Mouse (Mus musculus) lung, adult 2 months (tissue): ENCODE data around the gene Gm960. TPM values are rescaled to one million over a fixed set of nuclear protein-coding genes. Genes with fewer than 3 reads are reported as not detected.

Source experiments
- DNase-seq: peaks from one replicate; pipeline ENCODE4 v3.0.0; 2022
- H3K4me1 ChIP-seq: fragments of 200-500 bp; 2 replicates; pipeline ENCODE4 v1.6.1; 2011; ENCODE audit warnings: low read length; ENCODE audit not compliant: control insufficient read depth, insufficient read depth
- H3K4me3 ChIP-seq: fragments of 200-500 bp; replicated peaks from 2 replicates; pipeline ENCODE3; 2011; ENCODE audit warnings: low read depth, mild to moderate bottlenecking, control low read depth, low read length; ENCODE audit errors: extremely low read depth
- CTCF ChIP-seq: fragments of 200-500 bp; IDR thresholded peaks from 2 replicates; pipeline ENCODE4 v1.5.1; 2011; ENCODE audit warnings: mild to moderate bottlenecking, low read length, control low read depth; ENCODE audit not compliant: insufficient read depth
- POLR2A ChIP-seq: fragments of 200-500 bp; IDR thresholded peaks from 2 replicates; pipeline ENCODE4 v1.6.1; 2011; ENCODE audit warnings: low read depth, mild to moderate bottlenecking, control low read depth, low read length, borderline replicate concordance; ENCODE audit errors: extremely low read depth
- WGBS: fragments of 180-500 bp; shearing (Covaris S2); methylation state at CpG from one replicate; pipeline ENCODE4 v1.1.7; 2018; 5-methylcytosine and 5-hydroxymethylcytosine counted together
- polyA plus RNA-seq: library from polyadenylated mRNA; depleted of rRNA; stranded (reverse); fragments of >200 nt; gene quantifications from 2 replicates; pipeline ENCODE4 v1.2.3, GENCODE M21; 2012

Gene Gm960
- polyA plus RNA-seq, 1 experiment, result 0.65 TPM

- peak overlapping the region; percentile 99 for H3K4me3 ChIP-seq
- WGBS, result 1% methylated on average over 35 of the region's 35 CpGs
- peak; percentile 3 for DNase-seq
- peaks cover 8% of the 10 kb centered on the region for H3K4me1 ChIP-seq
- TF ChIP-seq POLR2A, result no peak
- no peak for TF ChIP-seq CTCF
These were observed 72.5 kb downstream of the Gm960 start for GRCm38 (mm10) chr19:4625829-4626535.

DNA sequence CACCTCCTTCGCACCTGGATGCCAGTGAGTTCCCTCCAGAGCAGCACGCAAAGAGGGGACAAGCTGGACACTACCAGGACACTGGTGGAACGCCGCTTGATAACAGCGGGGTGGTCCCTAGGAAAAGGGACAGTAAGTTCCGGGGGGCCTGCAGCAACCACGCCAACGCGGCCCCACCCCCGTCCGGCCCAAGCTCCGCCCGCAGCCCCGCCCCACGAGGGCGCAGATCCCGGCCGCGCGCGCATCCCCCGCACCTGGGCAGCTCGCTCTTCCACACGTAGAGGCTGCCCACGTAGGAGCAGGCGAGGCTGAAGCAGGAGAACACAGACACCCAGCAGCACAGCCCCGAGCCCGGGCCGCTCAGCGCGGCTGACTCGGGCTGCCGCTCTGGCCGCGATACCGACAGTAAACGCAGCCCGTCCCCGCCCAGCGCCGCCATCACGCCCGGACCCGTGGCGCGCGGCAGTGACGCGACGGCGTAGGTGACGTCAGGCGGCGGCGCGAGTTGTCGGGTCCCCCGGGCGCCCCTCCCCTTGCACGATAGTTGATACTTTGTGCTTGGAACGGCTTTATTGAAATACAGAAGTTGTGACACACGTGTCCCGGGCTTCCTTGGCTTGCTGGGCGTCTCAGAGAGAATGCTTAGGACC, 73.2 kb downstream of the Gm960 start, which contains the start of gene Rce1:
Gene Rce1 (minus strand): TSS at position 463 of the 650 bp plus-strand sequence.
- TF ChIP-seq CTCF (no peak), POLR2A (peak; percentile 76)
- H3K4me3 ChIP-seq, result peak within 1 kb of the TSS; percentile 99
- under 1% methylated on average over 64 of the region's 64 CpGs for WGBS
- DNase-seq, result peak; percentile 94
- peaks cover 8% of the 10 kb centered on the region for H3K4me1 ChIP-seq

- DNase-seq, result peak; percentile 6
- Histone ChIP-seq H3K4me3 (peak overlapping the region; percentile 99), H3K4me1 (peaks cover 8% of the 10 kb centered on the region)
- 20% methylated on average over 4 of the region's 4 CpGs for WGBS
- TF ChIP-seq CTCF (no peak), POLR2A (no peak)
These were observed 73.9 kb downstream of the Gm960 start for GRCm38 (mm10) chr19:4624406-4625178.

- H3K4me3 ChIP-seq, result no peak overlapping the region
- H3K4me1 ChIP-seq, result peaks cover 8% of the 10 kb centered on the region
- WGBS, result 90% methylated on average over 12 of the region's 12 CpGs
- TF ChIP-seq CTCF, result no peak
- no peak for TF ChIP-seq POLR2A
- peak; percentile 3 for DNase-seq
These were observed 74.5 kb downstream of the Gm960 start for GRCm38 (mm10) chr19:4624006-4624405.

DNA sequence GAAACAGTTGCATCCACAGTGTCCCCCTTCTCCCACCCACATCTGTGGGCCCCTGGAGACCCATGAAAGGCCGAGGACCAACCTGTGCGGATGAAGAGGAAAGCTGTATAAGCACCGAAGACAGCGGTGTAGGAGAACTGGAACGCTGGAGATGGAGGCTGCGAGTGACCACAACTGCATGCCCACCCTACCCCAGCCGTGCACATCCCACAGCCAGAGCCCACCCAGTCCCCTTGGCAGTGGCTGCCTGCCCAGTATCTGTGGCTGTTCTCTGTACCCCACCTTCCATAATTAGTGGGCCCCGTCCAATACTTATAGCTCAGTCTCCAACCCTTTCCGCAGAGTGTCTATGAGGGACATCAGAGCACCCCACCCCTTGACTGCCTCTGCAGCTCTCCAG, 75.0 kb downstream of the Gm960 start:
- TF ChIP-seq CTCF (no peak), POLR2A (no peak)
- peaks cover 8% of the 10 kb centered on the region for H3K4me1 ChIP-seq
- no peak overlapping the region for H3K4me3 ChIP-seq
- no peak for DNase-seq
- 98% methylated on average over 9 of the region's 9 CpGs for WGBS

GRCm38 (mm10) chr19:4622780-4623179, 75.7 kb downstream of the Gm960 start:
- WGBS, result 85% methylated on average over 5 of the region's 5 CpGs
- no peak for TF ChIP-seq POLR2A
- no peak for TF ChIP-seq CTCF
- peaks cover 8% of the 10 kb centered on the region for H3K4me1 ChIP-seq

GRCm38 (mm10) chr19:4620721-4621120, 77.7 kb downstream of the Gm960 start:
- WGBS, result 87% methylated on average over 7 of the region's 7 CpGs
- no peak for TF ChIP-seq POLR2A
- no peak for TF ChIP-seq CTCF

More at GRCm38 (mm10) chr19:4622780-4623179, 75.7 kb downstream of the Gm960 start:
- no peak overlapping the region for H3K4me3 ChIP-seq
- DNase-seq, result no peak

DNA sequence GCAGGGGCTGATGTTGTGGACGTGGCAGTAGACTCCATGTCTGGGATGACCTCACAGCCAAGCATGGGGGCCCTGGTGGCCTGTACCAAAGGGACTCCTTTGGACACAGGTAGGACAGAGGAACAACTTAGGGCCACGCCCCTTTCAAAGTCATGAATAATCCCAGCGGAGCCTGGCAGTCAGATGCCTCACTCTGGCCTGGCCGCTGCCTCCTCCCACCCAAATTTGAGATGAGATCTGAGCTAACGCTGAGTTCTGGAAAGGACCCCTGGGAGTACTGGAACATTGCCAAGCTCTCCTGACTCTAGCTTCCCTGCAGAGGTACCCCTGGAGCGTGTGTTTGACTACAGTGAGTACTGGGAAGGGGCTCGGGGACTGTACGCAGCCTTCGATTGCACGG, 79.0 kb downstream of the Gm960 start:
- Histone ChIP-seq H3K4me3 (no peak overlapping the region), H3K4me1 (no peaks in the 10 kb centered on the region)
- WGBS, result 80% methylated on average over 10 of the region's 10 CpGs
- DNase-seq, result no peak
- no peak for TF ChIP-seq POLR2A
- TF ChIP-seq CTCF, result no peak

More at GRCm38 (mm10) chr19:4620721-4621120, 77.7 kb downstream of the Gm960 start:
- Histone ChIP-seq H3K4me3 (no peak overlapping the region), H3K4me1 (no peaks in the 10 kb centered on the region; the same call in 1 of the 2 replicates)
- DNase-seq, result no peak

GRCm38 (mm10) chr19:4618183-4618582, 80.3 kb downstream of the Gm960 start:
- 38% methylated on average over 18 of the region's 18 CpGs for WGBS
- TF ChIP-seq CTCF (0 out of 2 replicates have a peak, but pooled peaks have one; percentile 1), POLR2A (no peak)

More at GRCm38 (mm10) chr19:4618183-4618582, 80.3 kb downstream of the Gm960 start:
- no peaks in the 10 kb centered on the region for H3K4me1 ChIP-seq
- no peak overlapping the region for H3K4me3 ChIP-seq
- peak; percentile 14 for DNase-seq
